Mouse (Mus musculus): ENCODE data around the gene Phlpp1.

Phlpp1 gene

GRCm38 (mm10) chr1:106194263-106194662 is 22.7 kb downstream of the Phlpp1 start:
- no peak for DNase-seq (ENCODE audit: low spot score in 2 of 2)

DNA sequence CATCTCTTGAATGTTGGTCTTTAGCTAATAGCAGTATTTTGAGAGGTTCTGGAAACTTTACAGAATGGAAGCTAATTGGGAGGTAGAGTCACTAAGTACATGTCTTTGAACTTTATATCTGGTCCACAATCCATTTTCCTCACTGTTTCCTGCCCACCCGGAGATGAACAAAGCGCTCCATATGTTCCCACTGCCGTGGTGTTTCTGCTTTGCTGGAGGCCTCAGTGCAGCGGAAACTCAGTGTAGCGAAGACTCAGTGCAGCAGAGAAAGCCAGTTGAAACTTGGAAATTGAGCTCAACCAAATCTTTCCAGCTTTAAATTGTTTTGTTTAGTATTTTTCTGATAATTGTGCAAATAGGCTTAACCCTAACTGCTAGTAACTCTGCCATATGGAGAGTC is 26.4 kb downstream of the Phlpp1 start:
- no peak for DNase-seq (ENCODE audit: low spot score in 2 of 2)

DNA sequence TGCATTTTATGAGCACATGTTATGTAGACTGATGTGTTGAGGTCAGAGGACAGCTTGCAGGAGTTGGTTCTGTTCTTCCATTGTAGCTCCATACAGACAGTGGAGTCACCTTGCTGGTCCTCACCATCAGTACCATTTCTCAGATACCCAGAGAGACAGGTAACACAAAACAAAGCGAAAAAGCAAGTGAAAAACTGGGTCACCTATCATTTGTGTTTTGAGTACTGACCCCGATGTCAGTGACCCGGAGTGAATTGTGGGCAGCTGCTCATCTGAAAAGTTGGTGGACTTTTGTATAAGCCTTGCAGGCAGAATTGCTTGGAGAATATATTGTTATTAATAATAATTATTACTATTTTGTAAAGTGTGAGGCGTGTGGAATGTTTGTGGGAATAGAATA is 27.6 kb downstream of the Phlpp1 start:
- DNase-seq (ENCODE audit: low spot score in 2 of 2), result no peak

GRCm38 (mm10) chr1:106199686-106200085 is 28.1 kb downstream of the Phlpp1 start:
- DNase-seq (ENCODE audit: low spot score in 2 of 2), result no peak

DNA sequence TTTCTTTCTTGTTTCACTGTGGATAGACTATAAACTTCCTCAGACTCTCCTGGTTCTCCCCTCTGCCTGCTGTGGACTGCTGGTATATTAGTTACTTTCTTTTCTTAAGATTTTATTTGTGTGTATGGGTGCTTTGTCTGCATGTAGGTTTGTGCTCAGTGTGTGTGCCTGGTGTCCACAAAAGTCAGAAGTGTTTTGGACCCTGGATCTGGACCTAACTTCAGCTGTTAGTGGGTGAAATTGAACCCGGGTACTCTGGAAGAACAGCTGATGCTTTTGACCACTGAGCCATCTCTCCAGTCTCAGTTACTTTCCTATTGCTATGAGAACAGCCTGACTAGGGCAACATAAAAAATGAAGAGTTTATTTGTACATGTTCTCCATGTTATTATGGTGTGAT is 29.5 kb downstream of the Phlpp1 start:
- no peak for DNase-seq (ENCODE audit: low spot score in 2 of 2)

DNA sequence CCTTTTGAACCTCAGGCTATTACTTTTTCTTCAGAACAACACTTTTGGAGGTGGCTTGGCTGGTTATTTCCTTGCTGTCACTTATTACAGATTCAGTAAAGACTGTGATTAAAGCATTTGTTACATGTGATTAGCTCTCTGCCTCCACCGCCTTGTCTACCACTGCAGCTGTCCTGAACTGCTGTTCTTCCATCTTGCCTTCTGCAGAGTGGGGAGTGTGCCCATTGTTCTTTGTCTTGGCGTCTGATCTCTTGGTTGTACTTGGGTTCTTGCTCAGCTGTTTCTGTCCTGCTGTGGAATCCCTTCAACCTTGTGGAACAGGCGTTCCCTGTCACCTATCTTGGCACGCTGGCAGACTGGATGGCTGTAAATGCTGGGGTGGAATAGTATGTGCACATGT is 30.4 kb downstream of the Phlpp1 start:
- DNase-seq (ENCODE audit: low spot score in 2 of 2), result no peak

DNA sequence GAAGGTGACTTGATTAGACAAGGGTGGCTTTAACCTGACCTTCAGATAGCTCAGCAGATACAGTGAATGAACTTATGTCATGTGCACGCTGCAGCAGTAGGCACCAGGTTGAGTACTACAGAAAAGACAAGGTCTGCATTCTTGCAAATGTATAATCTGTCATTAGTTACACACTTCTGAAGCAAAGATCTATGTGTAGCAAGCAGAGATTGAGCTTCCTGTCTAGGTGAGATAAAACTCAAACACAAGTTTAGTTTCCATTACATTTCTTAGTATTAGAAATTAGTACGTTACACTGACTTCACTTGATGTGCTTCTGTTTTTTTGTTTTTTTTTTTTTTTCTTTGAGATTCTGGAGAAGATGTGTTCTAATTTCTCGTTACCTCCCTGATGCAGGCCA is 32.4 kb downstream of the Phlpp1 start:
- DNase-seq (ENCODE audit: low spot score in 2 of 2), result no peak

DNA sequence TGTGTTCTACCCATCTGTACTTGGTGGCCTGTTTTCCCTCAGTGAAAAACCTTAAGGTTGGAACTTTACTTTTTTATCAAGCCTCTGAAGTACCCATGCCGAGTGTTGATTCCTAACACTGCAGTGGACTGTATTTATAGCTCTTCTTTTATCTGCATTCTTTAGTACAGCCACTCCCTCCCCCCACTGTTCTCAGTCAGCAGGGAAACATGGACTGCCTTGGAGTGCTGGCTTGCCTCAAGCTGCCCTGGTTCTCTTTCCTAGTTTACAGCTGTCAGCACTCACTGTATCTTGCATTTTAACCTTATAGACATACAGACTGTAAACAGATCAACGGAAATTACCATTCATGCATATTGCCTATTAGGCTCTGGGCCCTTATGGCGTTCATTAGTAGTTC is 32.8 kb downstream of the Phlpp1 start:
- DNase-seq (ENCODE audit: low spot score in 2 of 2), result no peak

DNA sequence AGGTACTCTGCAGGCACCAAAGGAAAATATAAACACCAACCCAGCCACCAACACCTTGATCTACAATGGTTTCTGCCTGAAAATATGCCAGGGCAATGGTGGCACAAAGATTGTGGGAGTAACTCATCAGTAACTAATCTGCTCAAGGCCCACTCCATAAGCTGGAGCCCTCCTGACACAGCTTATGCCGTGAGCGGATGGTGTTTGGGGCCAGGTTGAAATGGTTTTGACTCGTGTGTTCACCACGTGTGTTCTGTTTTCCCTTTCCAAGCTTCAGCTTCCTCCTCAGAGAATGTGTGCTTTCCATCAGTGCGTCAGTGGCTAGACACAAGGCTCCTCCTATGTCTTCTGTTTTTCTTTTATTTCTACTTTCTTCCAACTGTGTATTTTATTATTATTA is 37.0 kb downstream of the Phlpp1 start:
- DNase-seq (ENCODE audit: low spot score in 2 of 2), result no peak

- DNase-seq (ENCODE audit: low spot score in 2 of 2), result no peak
Measured at GRCm38 (mm10) chr1:106210461-106210860, 38.9 kb downstream of the Phlpp1 start.

DNA sequence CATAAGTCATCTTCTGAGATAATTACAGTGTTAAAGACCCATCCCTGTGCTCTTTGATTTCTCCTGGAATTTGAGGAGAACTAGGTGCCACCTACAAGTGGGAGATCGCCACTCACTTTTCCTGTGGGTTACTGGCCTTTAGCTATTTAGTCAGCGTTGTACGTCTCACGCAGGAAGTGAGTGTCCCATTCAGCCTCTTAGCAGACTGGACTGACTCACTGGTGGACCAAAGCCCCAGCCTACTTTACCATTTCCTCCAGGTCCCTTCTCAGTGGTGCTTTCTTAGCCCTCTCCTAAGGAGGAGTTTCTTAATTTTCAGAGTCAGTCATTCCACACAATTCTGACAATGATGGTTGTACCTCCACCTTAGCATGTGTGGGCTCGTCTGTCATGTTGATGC is 39.6 kb downstream of the Phlpp1 start:
- DNase-seq (ENCODE audit: low spot score in 2 of 2), result no peak

DNA sequence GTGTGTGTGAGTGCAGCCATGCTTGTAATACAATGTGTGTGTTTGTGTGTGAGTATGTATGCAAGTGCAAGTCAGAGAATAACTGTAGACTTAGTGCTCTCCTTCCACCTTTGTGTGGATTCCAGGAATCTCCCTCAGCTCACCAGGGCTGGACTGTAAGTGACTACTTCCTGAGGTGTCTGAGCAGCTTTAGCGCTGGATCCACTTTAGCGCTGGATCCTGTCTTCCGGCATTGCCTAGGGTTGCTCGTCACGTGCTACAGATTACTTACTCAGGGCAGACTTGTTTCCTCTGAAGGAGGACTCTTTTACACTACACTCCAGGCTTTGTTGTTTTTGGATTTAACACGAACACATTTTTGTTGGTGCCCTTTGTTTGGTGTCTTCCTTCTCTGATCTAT is 48.9 kb downstream of the Phlpp1 start:
- DNase-seq (ENCODE audit: low spot score in 2 of 2), result no peak

DNA sequence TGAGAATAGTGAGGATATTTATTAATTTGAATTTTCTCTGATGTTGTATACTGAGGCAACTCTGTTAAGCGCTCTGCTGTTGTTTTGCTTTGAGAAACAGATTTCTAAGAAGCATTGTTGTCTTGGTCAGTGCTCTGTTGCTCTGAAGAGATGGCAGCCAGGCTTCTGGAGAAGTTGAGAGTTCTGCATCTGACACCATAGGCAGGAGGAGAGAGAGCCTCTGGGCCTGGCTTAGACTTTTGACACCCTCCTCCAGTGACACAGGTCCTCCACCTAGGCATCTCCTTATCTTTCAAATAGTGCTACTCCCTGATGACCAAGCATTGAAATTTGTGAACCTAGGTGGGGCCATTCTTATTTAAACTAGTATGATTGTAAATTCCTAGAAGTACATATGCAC is 49.8 kb downstream of the Phlpp1 start:
- no peak for DNase-seq (ENCODE audit: low spot score in 2 of 2)

DNA sequence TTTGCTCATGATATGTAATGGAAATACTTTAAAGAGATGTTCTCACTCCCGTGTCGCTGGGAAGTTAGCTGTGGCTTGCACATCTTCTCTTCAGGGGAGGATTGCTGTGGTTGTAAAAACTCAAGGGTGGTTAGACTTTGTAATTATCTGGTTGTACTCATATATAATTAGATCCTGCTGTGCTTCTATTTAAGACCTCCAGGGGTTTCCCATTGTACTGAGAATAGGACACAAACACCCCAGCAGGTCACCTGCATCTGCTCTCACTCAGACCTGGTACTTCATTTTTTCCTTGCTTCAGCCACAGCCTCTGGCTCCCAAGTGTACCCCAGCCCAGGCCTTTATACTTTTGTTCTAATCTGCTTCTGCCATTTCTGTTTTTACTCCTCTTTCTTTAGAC is 50.4 kb downstream of the Phlpp1 start:
- no peak for DNase-seq (ENCODE audit: low spot score in 2 of 2)

DNA sequence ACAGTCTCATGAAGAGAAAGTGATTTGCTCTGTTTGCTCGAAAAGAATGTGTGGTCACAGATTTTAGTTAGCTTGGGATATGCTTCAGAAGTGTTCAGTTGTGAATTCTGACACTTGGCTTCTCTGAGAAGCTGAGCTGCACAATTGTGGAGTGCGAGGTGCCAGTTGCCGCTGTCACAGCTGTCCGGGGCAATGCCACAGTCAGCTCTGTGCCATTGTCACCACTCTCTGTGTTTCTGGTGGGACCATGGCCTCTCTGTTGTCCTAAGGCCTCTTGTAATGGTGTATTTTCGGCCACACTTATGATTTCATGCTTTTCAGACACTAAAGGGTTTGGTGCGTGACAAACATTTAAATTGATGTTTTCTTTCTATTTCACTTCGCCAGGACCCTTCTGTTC is 55.1 kb downstream of the Phlpp1 start:
- DNase-seq (ENCODE audit: low spot score in 2 of 2), result no peak

- peak in 1 of 2 experiments; percentile 29 for DNase-seq (ENCODE audit: low spot score in 2 of 2)
Measured at GRCm38 (mm10) chr1:106230313-106230712, 58.8 kb downstream of the Phlpp1 start.

- no peak for DNase-seq (ENCODE audit: low spot score in 2 of 2)
Measured at GRCm38 (mm10) chr1:106231345-106231744, 59.8 kb downstream of the Phlpp1 start.

GRCm38 (mm10) chr1:106231805-106232459 is 60.4 kb downstream of the Phlpp1 start:
- no peak for DNase-seq (ENCODE audit: low spot score in 2 of 2)

GRCm38 (mm10) chr1:106232460-106232850 is 60.9 kb downstream of the Phlpp1 start:
- no peak for DNase-seq (ENCODE audit: low spot score in 2 of 2)

- DNase-seq (ENCODE audit: low spot score in 2 of 2), result no peak
Measured at GRCm38 (mm10) chr1:106236986-106237385, 65.4 kb downstream of the Phlpp1 start.

DNA sequence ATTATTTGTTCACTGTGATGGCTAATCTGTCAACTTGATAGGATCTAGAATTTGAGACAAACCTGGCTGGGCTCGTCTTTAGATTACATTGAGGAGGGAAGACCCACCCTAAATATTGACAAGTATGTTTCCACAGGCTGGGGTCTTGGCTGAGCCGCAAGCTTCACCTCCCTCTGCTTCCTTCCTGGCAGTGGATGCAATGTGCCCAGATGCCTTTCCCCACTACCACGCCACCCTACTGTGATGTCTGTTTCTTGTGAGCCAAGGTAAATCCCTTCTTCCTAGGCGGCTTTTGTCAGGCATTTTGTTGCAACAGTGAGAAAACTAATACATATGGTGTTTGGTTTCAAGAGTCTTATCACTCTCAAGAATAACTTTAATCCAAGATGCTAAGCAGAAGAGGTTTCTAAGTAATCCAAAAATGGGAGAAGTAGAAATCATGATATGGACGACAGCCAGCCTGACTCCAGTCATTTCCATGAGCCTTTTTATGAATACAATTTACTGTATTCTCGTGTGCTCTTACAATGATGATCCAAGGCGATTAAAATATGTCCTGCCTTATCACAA is 68.6 kb downstream of the Phlpp1 start:
- DNase-seq (ENCODE audit: low spot score in 2 of 2), result no peak

DNA sequence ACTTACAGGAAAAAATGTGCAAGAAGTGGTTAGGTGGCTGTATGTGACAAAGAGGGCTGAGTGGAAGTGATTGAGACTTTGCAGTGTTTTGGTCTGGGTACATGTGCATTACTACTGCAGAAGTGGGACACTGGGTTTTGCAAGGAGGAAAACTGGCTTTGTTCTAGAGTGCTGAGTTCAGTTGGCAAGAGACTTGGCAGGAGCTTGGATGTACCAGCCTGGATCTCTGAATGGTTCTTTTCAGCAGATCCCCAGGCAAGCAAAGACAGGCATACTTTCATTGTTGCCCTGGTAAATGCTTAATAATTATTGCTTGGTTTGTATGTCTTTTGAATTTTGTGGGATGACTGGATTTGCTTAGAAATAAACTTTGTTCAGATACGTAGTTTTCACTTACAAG is 69.5 kb downstream of the Phlpp1 start:
- no peak for DNase-seq (ENCODE audit: low spot score in 2 of 2)

- no peak for DNase-seq (ENCODE audit: low spot score in 2 of 2)
Measured at GRCm38 (mm10) chr1:106242129-106242528, 70.6 kb downstream of the Phlpp1 start.

DNA sequence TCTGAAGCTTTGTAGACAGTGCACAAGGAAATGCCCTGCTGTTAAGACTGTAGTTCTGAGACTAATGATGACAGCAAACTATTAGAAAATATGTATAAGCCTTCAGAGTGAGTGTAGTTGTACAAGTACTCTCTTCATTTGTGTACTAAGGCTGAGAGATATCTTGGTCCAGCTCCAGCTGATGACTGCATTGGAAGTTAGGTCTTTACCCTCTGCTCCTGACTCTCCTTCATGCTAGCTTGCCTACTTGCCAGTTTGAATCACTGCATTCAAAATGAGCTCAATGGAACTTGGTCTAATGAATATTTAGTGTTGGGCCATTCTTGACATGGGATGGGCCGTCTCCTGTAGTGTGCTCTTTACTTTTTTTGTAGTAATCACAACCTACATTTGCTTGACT is 71.8 kb downstream of the Phlpp1 start:
- DNase-seq (ENCODE audit: low spot score in 2 of 2), result no peak

Measured in urinary bladder, adult 18-20 months (tissue).